Comparison of ENCODE assay signal across 23 mouse cellular contexts in genomic region chr16:45257567-45257966, GRCm38 (mm10). TPM values are rescaled to one million over a fixed set of nuclear protein-coding genes. Genes with fewer than 3 reads are reported as not detected.
DNase-seq lines count a peak whose midpoint lies in the region; ATAC-seq and TF ChIP-seq lines count a peak whose summit lies in the region.
"Had no signal": no experiment of that assay in that cellular context is flagged by ENCODE, and none has a peak within 500 bp of the region (broad histone marks: within the 10 kb centered on the region; RNA-seq: fewer than 3 reads in every experiment).

No protein-coding gene starts in this region.

- DNase-seq in embryonic facial prominence, embryonic 10.5 days (ENCODE audit: low spot score) = no peak
- peak; percentile 3 for DNase-seq in liver
- no peak for DNase-seq in liver, postnatal 0 days
- DNase-seq in midbrain, postnatal 0 days (ENCODE audit: low spot score) = no peak
- DNase-seq in cerebellum, adult 11-12 months = no peak
- DNase-seq: cerebellum, adult 18-20 months; cerebellum, postnatal 36 days; heart, postnatal 4 days; layer of hippocampus, postnatal 36 days; left cerebral cortex, postnatal 4 days; lung, postnatal 10 days; thymus, postnatal 14 days had no signal

- no peak overlapping the region for H3K4me3 ChIP-seq in embryonic facial prominence, embryonic 13.5 days
- H3K4me3 ChIP-seq in embryonic facial prominence, embryonic 10.5 days = no peak overlapping the region
- H3K4me3 ChIP-seq in liver, postnatal 0 days (ENCODE audit: low read depth, low read length) = no peak overlapping the region
- H3K4me3 ChIP-seq in cortical plate, adult 2 months (ENCODE audit: insufficient read depth, low read length) = no peak overlapping the region
- H3K4me3 ChIP-seq in midbrain, postnatal 0 days (ENCODE audit: low read depth, low read length) = no peak overlapping the region
- H3K4me3 ChIP-seq: forebrain, embryonic 12.5 days; myocyte; neural tube, embryonic 15.5 days; stomach, embryonic 15.5 days had no signal

- no peak for ATAC-seq in embryonic facial prominence, embryonic 13.5 days (ENCODE audit: insufficient number of reproducible peaks, insufficient read depth, low FRiP score, low TSS enrichment, low read depth)
- no peak for ATAC-seq in liver, postnatal 0 days
- ATAC-seq in megakaryocyte progenitor cell, adult 5-6 weeks (replicated peaks; ENCODE audit: poor library complexity) = peak; percentile 85
- no peak for ATAC-seq in midbrain, postnatal 0 days (ENCODE audit: low FRiP score)

- no peak for TF ChIP-seq CTCF in liver, postnatal 0 days (IDR thresholded peaks at IDR 0.05; ENCODE audit: low read depth)
- TF ChIP-seq CTCF in cortical plate, adult 2 months (IDR thresholded peaks at IDR 0.05; ENCODE audit: extremely low read depth, insufficient read depth, low read length) = no peak
- no peak for TF ChIP-seq CTCF in midbrain, postnatal 0 days (IDR thresholded peaks at IDR 0.05)

- no peak overlapping the region for H3K4me2 ChIP-seq in embryonic facial prominence, embryonic 13.5 days
- H3K4me2 ChIP-seq in liver, postnatal 0 days (ENCODE audit: low read depth, low read length) = no peak overlapping the region
- H3K4me2 ChIP-seq in midbrain, postnatal 0 days (ENCODE audit: low read depth, low read length, poor library complexity, severe bottlenecking) = no peak overlapping the region
- H3K4me2 ChIP-seq: forebrain, embryonic 12.5 days; midbrain, embryonic 11.5 days; neural tube, embryonic 15.5 days; stomach, embryonic 15.5 days had no signal

- no peaks in the 10 kb centered on the region for H3K9me3 ChIP-seq in embryonic facial prominence, embryonic 13.5 days
- H3K9me3 ChIP-seq in embryonic facial prominence, embryonic 10.5 days = no peaks in the 10 kb centered on the region
- H3K9me3 ChIP-seq in liver, postnatal 0 days (ENCODE audit: low read length) = no peaks in the 10 kb centered on the region
- no peaks in the 10 kb centered on the region for H3K9me3 ChIP-seq in midbrain, postnatal 0 days (ENCODE audit: low read length)
- H3K9me3 ChIP-seq: forebrain, embryonic 12.5 days; neural tube, embryonic 15.5 days; stomach, embryonic 15.5 days had no signal

- H3K27me3 ChIP-seq in embryonic facial prominence, embryonic 13.5 days = no peaks in the 10 kb centered on the region
- H3K27me3 ChIP-seq in embryonic facial prominence, embryonic 10.5 days (replicated peaks; ENCODE audit: low read depth, poor library complexity, severe bottlenecking) = no peaks in the 10 kb centered on the region
- no peaks in the 10 kb centered on the region for H3K27me3 ChIP-seq in liver, postnatal 0 days (ENCODE audit: insufficient read depth, low read length)
- no peaks in the 10 kb centered on the region for H3K27me3 ChIP-seq in midbrain, postnatal 0 days (ENCODE audit: insufficient read depth, low read length)
- H3K27me3 ChIP-seq: forebrain, embryonic 12.5 days; neural tube, embryonic 15.5 days; stomach, embryonic 15.5 days had no signal

- no peak for TF ChIP-seq EP300 in liver, postnatal 0 days (IDR thresholded peaks at IDR 0.05; ENCODE audit: low read depth)

- no peaks in the 10 kb centered on the region for H3K36me3 ChIP-seq in embryonic facial prominence, embryonic 13.5 days
- no peaks in the 10 kb centered on the region for H3K36me3 ChIP-seq in embryonic facial prominence, embryonic 10.5 days (replicated peaks)
- no peaks in the 10 kb centered on the region for H3K36me3 ChIP-seq in liver, postnatal 0 days (replicated peaks; ENCODE audit: insufficient read depth, low read length)
- H3K36me3 ChIP-seq in midbrain, postnatal 0 days (ENCODE audit: insufficient read depth, low read length) = no peaks in the 10 kb centered on the region
- H3K36me3 ChIP-seq: forebrain, embryonic 12.5 days; neural tube, embryonic 15.5 days; stomach, embryonic 15.5 days had no signal

- peak overlapping the region; percentile 34; the same call in 1 of the 2 replicates for H3K27ac ChIP-seq in embryonic facial prominence, embryonic 13.5 days
- H3K27ac ChIP-seq in embryonic facial prominence, embryonic 10.5 days (replicated peaks) = no peak overlapping the region
- no peak overlapping the region for H3K27ac ChIP-seq in liver, postnatal 0 days (ENCODE audit: low read depth)
- H3K27ac ChIP-seq in cortical plate, adult 2 months (ENCODE audit: insufficient read depth, low read length) = peak overlapping the region; percentile 17; the same call in 1 of the 2 replicates
- no peak overlapping the region for H3K27ac ChIP-seq in midbrain, postnatal 0 days (ENCODE audit: low read depth, low read length)
- H3K27ac ChIP-seq: forebrain, embryonic 12.5 days; liver, embryonic 14.5 days; neural tube, embryonic 15.5 days; stomach, embryonic 15.5 days had no signal

- H3K4me1 ChIP-seq in embryonic facial prominence, embryonic 13.5 days = peaks cover 7% of the 10 kb centered on the region; the same call in 1 of the 2 replicates
- no peaks in the 10 kb centered on the region for H3K4me1 ChIP-seq in embryonic facial prominence, embryonic 10.5 days
- no peaks in the 10 kb centered on the region for H3K4me1 ChIP-seq in liver, postnatal 0 days (ENCODE audit: insufficient read depth)
- peaks cover 4% of the 10 kb centered on the region; the same call in 1 of the 2 replicates for H3K4me1 ChIP-seq in cortical plate, adult 2 months (ENCODE audit: control insufficient read depth, insufficient read depth, low read length)
- no peaks in the 10 kb centered on the region for H3K4me1 ChIP-seq in midbrain, postnatal 0 days (ENCODE audit: insufficient read depth, low read length)
- H3K4me1 ChIP-seq: forebrain, embryonic 12.5 days; neural tube, embryonic 15.5 days; stomach, embryonic 15.5 days had no signal

- no peak for TF ChIP-seq POLR2A in cortical plate, adult 2 months (IDR thresholded peaks at IDR 0.05; ENCODE audit: extremely low read depth, insufficient read depth, low read length)

- no peak overlapping the region for H3K9ac ChIP-seq in embryonic facial prominence, embryonic 13.5 days
- H3K9ac ChIP-seq in liver, postnatal 0 days (replicated peaks) = no peak overlapping the region
- H3K9ac ChIP-seq in midbrain, postnatal 0 days (replicated peaks; ENCODE audit: low read length, poor library complexity, severe bottlenecking) = no peak overlapping the region
- H3K9ac ChIP-seq: forebrain, embryonic 12.5 days; liver, embryonic 14.5 days; neural tube, embryonic 15.5 days; stomach, embryonic 15.5 days had no signal

- WGBS in embryonic facial prominence, embryonic 13.5 days = 54% methylated on average over 1 of the region's 1 CpGs
- 76% methylated on average over 1 of the region's 1 CpGs for WGBS in embryonic facial prominence, embryonic 10.5 days
- 60% methylated on average over 1 of the region's 1 CpGs for WGBS in liver, postnatal 0 days (ENCODE audit: insufficient replicate concordance)
- 83% methylated on average over 1 of the region's 1 CpGs for WGBS in midbrain, postnatal 0 days

RNA-seq across cellular contexts. Expression of gene Btla, which starts 33.5 kb away (rescaled TPM):
- polyA plus RNA-seq in embryonic facial prominence, embryonic 13.5 days (2015; fragmentation: Nextera tagmentation; extraction: Ambion mirVana) = 0.77 and 1.1 TPM in 2 replicates
- polyA plus RNA-seq in embryonic facial prominence, embryonic 10.5 days (2016; fragmentation: Nextera tagmentation; extraction: Ambion mirVana) = 0.16 and 0.32 TPM in 2 replicates
- polyA plus RNA-seq in liver, postnatal 0 days (2015; fragmentation: Nextera tagmentation; extraction: Ambion mirVana) = 0.62 and 0.87 TPM in 2 replicates
- 0.69 and 0.74 TPM in 2 replicates for polyA plus RNA-seq in cortical plate, adult 2 months (2012; rRNA removed)
- total RNA-seq in megakaryocyte progenitor cell, adult 5-6 weeks (2015) = 6.1 and 7.0 TPM in 2 replicates
- total RNA-seq in megakaryocyte progenitor cell, adult 5-6 weeks (2017) = 6.6 and 7.6 TPM in 2 replicates
- total RNA-seq in midbrain, postnatal 0 days (2014; rRNA removed) = 0.52 TPM in 1 of 2 replicates, not detected in the other
- 0.12 and 0.21 TPM in 2 replicates for polyA plus RNA-seq in midbrain, postnatal 0 days (2015; fragmentation: Nextera tagmentation; extraction: Ambion mirVana)
- total RNA-seq: MEL had no signal
- polyA plus RNA-seq: heart, embryonic 14.5 days had no signal

Comparison
In these comparisons a context has a peak if more than half of its experiments do, and no peak if none do; other contexts are left out.
1. H3K27ac ChIP-seq: peak in embryonic facial prominence, embryonic 13.5 days (single experiment) and cortical plate, adult 2 months (single experiment); none in embryonic facial prominence, embryonic 10.5 days (single experiment), liver, postnatal 0 days (single experiment) and midbrain, postnatal 0 days (single experiment).